Mouse (Mus musculus) monocyte, adult 5-6 weeks (primary cell): Measurements from ENCODE around the gene Jph3. TPM values are rescaled to one million over a fixed set of nuclear protein-coding genes. Genes with fewer than 3 reads are reported as not detected.

Experiments used
- ATAC-seq: fragments of 153-309, 156-312 bp; replicated peaks from 2 replicates; pipeline ENCODE4 v1.8.0; 2017; ENCODE audit warnings: mild to moderate bottlenecking; ENCODE audit not compliant: low TSS enrichment, insufficient number of reproducible peaks, severe bottlenecking, poor library complexity, low FRiP score
- total RNA-seq: library from RNA; stranded (forward); fragments of 200-1000, 200-491, 200-594 nt; gene quantifications from 3 replicates; pipeline ENCODE4 v1.2.3, GENCODE M21; 2017

Gene Jph3
- total RNA-seq = not detected in 3 replicates

- ATAC-seq = no peak
These were observed at the start of gene Jph3 for GRCm38 (mm10) chr8:121729323-121729722. TSS of gene Jph3 (plus strand) at chr8:121729623.

GRCm38 (mm10) chr8:121680896-121681295 is 48.5 kb upstream of the Jph3 start:
- no peak for ATAC-seq

- no peak for ATAC-seq
These were observed 48.0 kb upstream of the Jph3 start for GRCm38 (mm10) chr8:121681457-121681856.

- no peak for ATAC-seq
These were observed 46.2 kb upstream of the Jph3 start for GRCm38 (mm10) chr8:121683083-121683832.

- no peak for ATAC-seq
These were observed 44.0 kb upstream of the Jph3 start for GRCm38 (mm10) chr8:121685419-121685818.

GRCm38 (mm10) chr8:121687455-121688161 is 41.8 kb upstream of the Jph3 start:
- ATAC-seq = no peak

- no peak for ATAC-seq
These were observed 40.9 kb upstream of the Jph3 start for GRCm38 (mm10) chr8:121688496-121688895.

GRCm38 (mm10) chr8:121694453-121694852 is 35.0 kb upstream of the Jph3 start:
- ATAC-seq = no peak

- ATAC-seq = no peak
These were observed 33.7 kb upstream of the Jph3 start for GRCm38 (mm10) chr8:121695585-121696184.

- ATAC-seq = no peak
These were observed 31.4 kb upstream of the Jph3 start for GRCm38 (mm10) chr8:121697735-121698614.

- no peak for ATAC-seq
These were observed 30.8 kb upstream of the Jph3 start for GRCm38 (mm10) chr8:121698615-121699101.

GRCm38 (mm10) chr8:121699936-121700335 is 29.5 kb upstream of the Jph3 start:
- no peak for ATAC-seq

- ATAC-seq = no peak
These were observed 24.2 kb upstream of the Jph3 start for GRCm38 (mm10) chr8:121705174-121705573.

GRCm38 (mm10) chr8:121706956-121707355 is 22.5 kb upstream of the Jph3 start:
- no peak for ATAC-seq

GRCm38 (mm10) chr8:121708406-121708805 is 21.0 kb upstream of the Jph3 start:
- ATAC-seq = no peak

GRCm38 (mm10) chr8:121717502-121717901 is 11.9 kb upstream of the Jph3 start:
- ATAC-seq = no peak

GRCm38 (mm10) chr8:121717982-121718425 is 11.4 kb upstream of the Jph3 start:
- ATAC-seq = no peak

GRCm38 (mm10) chr8:121718925-121719324 is 10.5 kb upstream of the Jph3 start:
- no peak for ATAC-seq

- no peak for ATAC-seq
These were observed 8.4 kb upstream of the Jph3 start for GRCm38 (mm10) chr8:121721072-121721471.
